Mouse (Mus musculus): ENCODE measurements around the gene Sh2d4b. TPM values are rescaled to one million over a fixed set of nuclear protein-coding genes. Genes with fewer than 3 reads are reported as not detected.

The Sh2d4b gene
- total and polyA plus RNA-seq, 3 experiments, result 0.12 to 0.26 TPM; not detected in 1

DNA sequence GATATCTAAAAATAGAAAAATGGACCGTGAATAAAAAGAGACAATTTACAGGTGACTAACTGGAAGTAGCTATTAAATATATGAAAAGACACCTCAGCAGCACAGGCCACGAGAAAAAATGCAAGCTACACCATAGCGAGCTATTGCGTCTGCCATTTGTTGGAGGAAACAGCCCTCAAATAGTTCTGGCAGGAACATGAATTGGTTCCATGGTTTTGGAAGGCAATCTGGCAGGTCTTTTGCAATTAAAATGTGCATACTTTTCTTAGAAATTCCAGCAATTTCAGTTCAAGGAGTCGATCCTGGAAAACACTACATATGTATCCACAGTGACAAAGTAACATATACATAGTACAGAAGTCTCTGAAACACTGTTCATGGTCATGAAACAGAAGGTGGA, 76.4 kb downstream of the Sh2d4b start:
- Histone ChIP-seq H3K36me3 (ENCODE audit: control insufficient read depth in 1 of 2, insufficient read depth in 2 of 2, low read length in 2 of 2) (no peaks in the 10 kb centered on the region), H3K4me1 (ENCODE audit: control insufficient read depth in 1 of 2, insufficient read depth in 2 of 2, low read length in 2 of 2) (no peaks in the 10 kb centered on the region), H3K79me2 (ENCODE audit: control insufficient read depth, insufficient read depth, low read length, poor library complexity) (no peaks in the 10 kb centered on the region), H3K9me3 (replicated peaks; ENCODE audit: insufficient read depth, low read length) (no peaks in the 10 kb centered on the region), H3K4me3 (ENCODE audit: control insufficient read depth in 1 of 2, insufficient read depth in 1 of 2, low read depth in 2 of 2, low read length in 2 of 2) (no peak overlapping the region), H3K27ac (ENCODE audit: control insufficient read depth, low read depth, low read length) (no peak overlapping the region), H3K27me3 (ENCODE audit: control insufficient read depth in 1 of 2, insufficient read depth in 2 of 2, low read length in 2 of 2) (no peaks in the 10 kb centered on the region), H3K9ac (ENCODE audit: control insufficient read depth, low read depth, low read length, poor library complexity, severe bottlenecking) (no peak overlapping the region)
- no peak for DNase-seq (ENCODE audit: low read depth, low spot score)
- TF ChIP-seq SMC3 (IDR thresholded peaks at IDR 0.05; ENCODE audit: low read depth, low read length), result no peak
- no peak for TF ChIP-seq MAFK (IDR thresholded peaks at IDR 0.05; ENCODE audit: borderline replicate concordance, low read depth, low read length)
- no peak for TF ChIP-seq MEF2A (IDR thresholded peaks at IDR 0.05; ENCODE audit: extremely low read depth, insufficient replicate concordance, low read depth, low read length, poor library complexity, severe bottlenecking)
- no peak for TF ChIP-seq POLR2A (IDR thresholded peaks at IDR 0.05; ENCODE audit: control insufficient read depth in 1 of 2, insufficient read depth in 1 of 2, low read depth in 1 of 2, low read length in 2 of 2, poor library complexity in 1 of 2)
- no peak for TF ChIP-seq ELF1 (IDR thresholded peaks at IDR 0.05; ENCODE audit: low read depth, low read length)
- TF ChIP-seq MYB (IDR thresholded peaks at IDR 0.05; ENCODE audit: low read depth, low read length), result no peak
- TF ChIP-seq MAZ (IDR thresholded peaks at IDR 0.05; ENCODE audit: low read depth, low read length), result no peak
- TF ChIP-seq MAX (IDR thresholded peaks at IDR 0.05; ENCODE audit: low read length), result no peak
- TF ChIP-seq EP300 (IDR thresholded peaks at IDR 0.05; ENCODE audit: low read depth in 1 of 2, low read length in 2 of 2), result no peak
- TF ChIP-seq ZKSCAN1 (IDR thresholded peaks at IDR 0.05; ENCODE audit: low read depth, low read length), result no peak
- no peak for TF ChIP-seq SIN3A (IDR thresholded peaks at IDR 0.05; ENCODE audit: low read length)

DNA sequence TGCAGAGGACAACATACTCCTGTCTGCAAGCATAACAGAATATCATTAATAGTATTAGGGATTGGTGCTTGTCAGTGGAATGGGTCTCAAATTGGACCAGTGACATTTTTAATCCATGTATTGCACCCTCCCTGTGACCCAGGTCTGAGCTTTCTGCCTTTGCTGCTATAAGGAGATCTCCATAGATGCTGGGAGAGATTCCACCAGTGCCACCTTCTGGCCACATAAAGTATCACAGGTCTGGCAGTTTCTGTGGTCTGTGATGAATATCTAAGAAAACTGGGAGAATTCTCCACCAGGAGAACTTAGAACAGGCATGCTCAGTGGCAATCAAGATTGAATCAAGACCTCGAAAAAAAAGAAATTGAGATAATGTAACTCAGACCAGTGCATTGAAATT, 101.5 kb downstream of the Sh2d4b start:
- peak; percentile 40 for DNase-seq (ENCODE audit: low read depth, low spot score)
- TF ChIP-seq POLR2A (IDR thresholded peaks at IDR 0.05; ENCODE audit: control insufficient read depth in 1 of 2, insufficient read depth in 1 of 2, low read depth in 1 of 2, low read length in 2 of 2, poor library complexity in 1 of 2) (no peak), ELF1 (IDR thresholded peaks at IDR 0.05; ENCODE audit: low read depth, low read length) (no peak), CHD2 (IDR thresholded peaks at IDR 0.05; ENCODE audit: low read length) (no peak), TAL1 (IDR thresholded peaks at IDR 0.05; ENCODE audit: low read length) (no peak), RCOR1 (IDR thresholded peaks at IDR 0.05; ENCODE audit: low read depth, low read length) (no peak), E2F4 (IDR thresholded peaks at IDR 0.05; ENCODE audit: borderline replicate concordance, low read depth, low read length) (no peak), MAX (IDR thresholded peaks at IDR 0.05; ENCODE audit: low read length) (no peak), MAFK (IDR thresholded peaks at IDR 0.05; ENCODE audit: borderline replicate concordance, low read depth, low read length) (no peak), UBTF (IDR thresholded peaks at IDR 0.05; ENCODE audit: borderline replicate concordance, insufficient read depth, low read depth, low read length) (no peak), ETS1 (IDR thresholded peaks at IDR 0.05; ENCODE audit: low read depth, low read length) (no peak), SMC3 (IDR thresholded peaks at IDR 0.05; ENCODE audit: low read depth, low read length) (peak; percentile 77), TBP (IDR thresholded peaks at IDR 0.05; ENCODE audit: low read depth, low read length) (no peak), JUND (IDR thresholded peaks at IDR 0.05; ENCODE audit: low read depth, low read length) (no peak), ZNF384 (IDR thresholded peaks at IDR 0.05; ENCODE audit: low read depth, low read length) (no peak), ZC3H11A (IDR thresholded peaks at IDR 0.05; ENCODE audit: low read depth, low read length) (peak; percentile 47), POLR2AphosphoS2 (IDR thresholded peaks at IDR 0.05; ENCODE audit: low read length) (no peak), TCF12 (IDR thresholded peaks at IDR 0.05; ENCODE audit: low read depth, low read length) (no peak), EP300 (IDR thresholded peaks at IDR 0.05; ENCODE audit: low read depth in 1 of 2, low read length in 2 of 2) (no peak), MAZ (IDR thresholded peaks at IDR 0.05; ENCODE audit: low read depth, low read length) (no peak), GATA1 (IDR thresholded peaks at IDR 0.05; ENCODE audit: low read depth, low read length) (no peak), HCFC1 (IDR thresholded peaks at IDR 0.05; ENCODE audit: low read depth, low read length) (no peak), NRF1 (IDR thresholded peaks at IDR 0.05; ENCODE audit: insufficient read depth, low read depth, low read length, poor library complexity, severe bottlenecking) (no peak), ZMIZ1 (IDR thresholded peaks at IDR 0.05; ENCODE audit: low read depth, low read length) (no peak), MYC (IDR thresholded peaks at IDR 0.05; ENCODE audit: low read depth, low read length) (no peak), KAT2A (conservative IDR thresholded peaks at IDR 0.05; ENCODE audit: low read depth, low read length) (no peak), CTCF (IDR thresholded peaks at IDR 0.05 in 2 of 3, conservative IDR thresholded peaks at IDR 0.05 in 1 of 3; ENCODE audit: control insufficient read depth in 1 of 3, insufficient read depth in 1 of 3, low read depth in 2 of 3, low read length in 3 of 3, poor library complexity in 1 of 3, severe bottlenecking in 1 of 3) (peak; percentile 53 to 68 (median 55)), CHD1 (IDR thresholded peaks at IDR 0.05; ENCODE audit: low read depth, low read length) (no peak), RAD21 (IDR thresholded peaks at IDR 0.05; ENCODE audit: low read depth, low read length) (peak; percentile 62)

More for the DNA sequence above, 101.5 kb downstream of the Sh2d4b start:
- Histone ChIP-seq H3K9me3 (replicated peaks; ENCODE audit: insufficient read depth, low read length) (no peaks in the 10 kb centered on the region), H3K79me2 (ENCODE audit: control insufficient read depth, insufficient read depth, low read length, poor library complexity) (no peaks in the 10 kb centered on the region), H3K9ac (ENCODE audit: control insufficient read depth, low read depth, low read length, poor library complexity, severe bottlenecking) (no peak overlapping the region), H3K27me3 (ENCODE audit: control insufficient read depth in 1 of 2, insufficient read depth in 2 of 2, low read length in 2 of 2) (no peaks in the 10 kb centered on the region), H3K4me1 (ENCODE audit: control insufficient read depth in 1 of 2, insufficient read depth in 2 of 2, low read length in 2 of 2) (no peaks in the 10 kb centered on the region), H3K27ac (ENCODE audit: control insufficient read depth, low read depth, low read length) (no peak overlapping the region), H3K36me3 (ENCODE audit: control insufficient read depth in 1 of 2, insufficient read depth in 2 of 2, low read length in 2 of 2) (no peaks in the 10 kb centered on the region), H3K4me3 (ENCODE audit: control insufficient read depth in 1 of 2, insufficient read depth in 1 of 2, low read depth in 2 of 2, low read length in 2 of 2) (no peak overlapping the region)
